8 mouse cellular contexts compared by ENCODE assay signal in the genomic region with DNA sequence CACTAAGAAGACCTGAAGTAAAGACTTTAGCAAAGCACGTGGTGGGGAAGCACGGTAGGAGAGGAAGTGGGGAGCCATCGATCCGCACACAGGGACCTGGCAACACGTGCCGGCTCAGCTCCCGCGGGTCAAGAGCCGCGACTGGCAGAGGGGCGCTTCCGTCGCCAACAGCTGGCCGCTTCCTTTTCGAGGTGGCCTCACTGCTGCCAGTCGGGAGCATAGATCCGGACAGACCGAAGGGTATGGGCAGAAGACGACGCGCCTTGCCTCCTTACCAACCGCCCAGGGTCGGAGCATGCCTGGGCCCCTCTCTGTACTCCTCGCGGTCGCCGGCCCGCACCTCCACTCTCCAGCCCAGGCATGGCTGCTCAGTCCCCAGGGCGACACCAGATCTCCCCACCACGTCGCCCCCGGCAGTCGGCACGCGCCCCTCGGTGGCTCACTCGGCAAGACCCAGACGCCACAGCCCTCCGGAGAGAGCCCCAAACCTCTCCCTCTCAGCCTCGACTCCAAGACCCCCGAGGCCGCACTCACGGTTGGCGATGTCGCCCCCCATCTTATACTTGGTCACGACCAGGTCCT. TPM values are rescaled to one million over a fixed set of nuclear protein-coding genes. Genes with fewer than 3 reads are reported as not detected.
DNase-seq lines count a peak whose midpoint lies in the region; ATAC-seq and TF ChIP-seq lines count a peak whose summit lies in the region.

No protein-coding gene starts in this region.

- no peak for ATAC-seq in G1E (ENCODE audit: extremely low read depth, insufficient number of reproducible peaks, low FRiP score, poor library complexity, severe bottlenecking)
- ATAC-seq in erythroid progenitor cell, adult 5-6 weeks (replicated peaks; ENCODE audit: low FRiP score, poor library complexity, severe bottlenecking), result peak; percentile 37
- ATAC-seq in hindbrain, postnatal 0 days, result peak; percentile 52; the same call in 1 of the 2 replicates
- peak; percentile 13 for ATAC-seq in lung, embryonic 16.5 days (ENCODE audit: low read depth)

- H3K4me1 ChIP-seq in G1E (ENCODE audit: insufficient read depth, low read depth, low read length), result peaks cover 28% of the 10 kb centered on the region
- H3K4me1 ChIP-seq in hindbrain, postnatal 0 days (ENCODE audit: insufficient read depth, low read length), result peaks cover 15% of the 10 kb centered on the region; the same call in 1 of the 2 replicates
- H3K4me1 ChIP-seq in lung, embryonic 16.5 days (replicated peaks; ENCODE audit: control insufficient read depth, insufficient read depth, low read length), result peaks cover 13% of the 10 kb centered on the region

- H3K9me3 ChIP-seq in G1E (replicated peaks), result no peaks in the 10 kb centered on the region
- no peaks in the 10 kb centered on the region for H3K9me3 ChIP-seq in hindbrain, postnatal 0 days (ENCODE audit: low read length)
- no peaks in the 10 kb centered on the region for H3K9me3 ChIP-seq in lung, embryonic 16.5 days (ENCODE audit: control insufficient read depth, low read length)

- peak overlapping the region; percentile 91 for H3K27ac ChIP-seq in hindbrain, postnatal 0 days
- H3K27ac ChIP-seq in lung, embryonic 16.5 days (ENCODE audit: low read length), result peak overlapping the region; percentile 88

- TF ChIP-seq CTCF in G1E (IDR thresholded peaks at IDR 0.05; ENCODE audit: low read depth, low read length), result no peak
- TF ChIP-seq CTCF in hindbrain, postnatal 0 days (IDR thresholded peaks at IDR 0.05; ENCODE audit: low read depth), result no peak

- peaks cover 44% of the 10 kb centered on the region for H3K36me3 ChIP-seq in G1E (replicated peaks)
- H3K36me3 ChIP-seq in hindbrain, postnatal 0 days (ENCODE audit: insufficient read depth, low read length), result peaks cover 16% of the 10 kb centered on the region
- H3K36me3 ChIP-seq in lung, embryonic 16.5 days (ENCODE audit: control insufficient read depth, insufficient read depth, low read length), result peaks cover 27% of the 10 kb centered on the region

- peaks cover 15% of the 10 kb centered on the region for H3K27me3 ChIP-seq in G1E (ENCODE audit: insufficient read depth, low read length)
- no peaks in the 10 kb centered on the region for H3K27me3 ChIP-seq in hindbrain, postnatal 0 days (ENCODE audit: insufficient read depth, low read length)
- H3K27me3 ChIP-seq in lung, embryonic 16.5 days (ENCODE audit: control insufficient read depth, insufficient read depth, low read depth, low read length), result no peaks in the 10 kb centered on the region

- H3K9ac ChIP-seq in hindbrain, postnatal 0 days (replicated peaks; ENCODE audit: low read length), result peak overlapping the region; percentile 84
- peak overlapping the region; percentile 85 for H3K9ac ChIP-seq in lung, embryonic 16.5 days (ENCODE audit: low read length)

- DNase-seq in gastrocnemius, postnatal 10 days, result peak; percentile 40
- no peak for DNase-seq in gastrocnemius, adult 18-20 months (ENCODE audit: low spot score)
- DNase-seq in G1E (ENCODE audit: low spot score), result peak; percentile 57
- peak; percentile 46 for DNase-seq in hindbrain, postnatal 0 days (ENCODE audit: low spot score)
- DNase-seq in retina, embryonic 14.5 days (ENCODE audit: low spot score), result peak; percentile 44
- DNase-seq in left cerebral cortex, adult 11 months (ENCODE audit: low spot score), result no peak

- WGBS in hindbrain, postnatal 0 days, result under 1% methylated on average over 45 of the region's 46 CpGs
- 0% methylated on average over 45 of the region's 46 CpGs for WGBS in lung, embryonic 16.5 days

- peak overlapping the region; percentile 98 for H3K4me3 ChIP-seq in G1E (ENCODE audit: low read depth, low read length)
- peak overlapping the region; percentile 87 for H3K4me3 ChIP-seq in hindbrain, postnatal 0 days (ENCODE audit: low read length)
- H3K4me3 ChIP-seq in lung, embryonic 16.5 days (ENCODE audit: low read length), result peak overlapping the region; percentile 90

- peak overlapping the region; percentile 65 for H3K4me2 ChIP-seq in hindbrain, postnatal 0 days (ENCODE audit: low read depth, low read length)
- H3K4me2 ChIP-seq in lung, embryonic 16.5 days (ENCODE audit: low read depth, low read length), result peak overlapping the region; percentile 95

RNA-seq across cellular contexts. Expression of gene Pa2g4, which starts 0.5 kb away (rescaled TPM):
- 10 to 100 TPM; 65.8 to 72.9 TPM for total RNA-seq in gastrocnemius, postnatal 10 days (2021)
- total RNA-seq in gastrocnemius, adult 18-20 months (2021), result 10 to 100 TPM; 35.4 to 37.6 TPM
- total RNA-seq in G1E (2014; fragmentation: Nextera tagmentation), result 692 and 813 TPM in 2 replicates
- total RNA-seq in G1E (2017), result 212 and 245 TPM in 2 replicates
- 659 and 767 TPM in 2 replicates for polyA plus RNA-seq in G1E (2012)
- 122 and 141 TPM in 2 replicates for total RNA-seq in erythroid progenitor cell, adult 5-6 weeks (2015; ENCODE audit: low replicate concordance)
- total RNA-seq in erythroid progenitor cell, adult 5-6 weeks (2017; ENCODE audit: low replicate concordance), result 87.7 and 97.9 TPM in 2 replicates
- 48.0 and 61.2 TPM in 2 replicates for total RNA-seq in hindbrain, postnatal 0 days (2014; rRNA removed)
- polyA plus RNA-seq in hindbrain, postnatal 0 days (2015; fragmentation: Nextera tagmentation; extraction: Ambion mirVana), result 114 and 117 TPM in 2 replicates
- 161 and 167 TPM in 2 replicates for polyA plus RNA-seq in lung, embryonic 16.5 days (2015; fragmentation: Nextera tagmentation; extraction: Ambion mirVana)

RNA-seq across cellular contexts. Expression of gene Rpl41, which starts 16.2 kb away (rescaled TPM):
- 1,000 to 10,000 TPM; 1,962 to 2,082 TPM for total RNA-seq in gastrocnemius, postnatal 10 days (2021)
- 1,000 to 10,000 TPM; 1,015 to 1,049 TPM for total RNA-seq in gastrocnemius, adult 18-20 months (2021)
- total RNA-seq in G1E (2014; fragmentation: Nextera tagmentation) (2,429 and 2,736 TPM in 2 replicates), G1E (2017) (5,596 and 6,924 TPM in 2 replicates)
- 10,155 and 11,415 TPM in 2 replicates for polyA plus RNA-seq in G1E (2012)
- total RNA-seq in erythroid progenitor cell, adult 5-6 weeks (2015; ENCODE audit: low replicate concordance), result 1,611 and 1,688 TPM in 2 replicates
- 704 and 1,169 TPM in 2 replicates for total RNA-seq in erythroid progenitor cell, adult 5-6 weeks (2017; ENCODE audit: low replicate concordance)
- 412 and 501 TPM in 2 replicates for total RNA-seq in hindbrain, postnatal 0 days (2014; rRNA removed)
- 2,609 and 2,618 TPM in 2 replicates for polyA plus RNA-seq in hindbrain, postnatal 0 days (2015; fragmentation: Nextera tagmentation; extraction: Ambion mirVana)
- 4,142 and 4,423 TPM in 2 replicates for polyA plus RNA-seq in lung, embryonic 16.5 days (2015; fragmentation: Nextera tagmentation; extraction: Ambion mirVana)

RNA-seq across cellular contexts. Expression of gene Zc3h10, which starts 17.7 kb away (rescaled TPM):
- total RNA-seq in gastrocnemius, postnatal 10 days (2021), result 1 to 10 TPM; 5.2 to 6.3 TPM
- total RNA-seq in gastrocnemius, adult 18-20 months (2021), result 1 to 10 TPM; 4.6 to 8.3 TPM
- total RNA-seq in G1E (2014; fragmentation: Nextera tagmentation) (7.2 and 9.2 TPM in 2 replicates), G1E (2017) (12.0 and 13.3 TPM in 2 replicates)
- 21.1 and 21.9 TPM in 2 replicates for polyA plus RNA-seq in G1E (2012)
- 0.72 and 2.9 TPM in 2 replicates for total RNA-seq in erythroid progenitor cell, adult 5-6 weeks (2015; ENCODE audit: low replicate concordance)
- 5.9 and 6.4 TPM in 2 replicates for total RNA-seq in erythroid progenitor cell, adult 5-6 weeks (2017; ENCODE audit: low replicate concordance)
- total RNA-seq in hindbrain, postnatal 0 days (2014; rRNA removed), result 19.3 and 19.4 TPM in 2 replicates
- polyA plus RNA-seq in hindbrain, postnatal 0 days (2015; fragmentation: Nextera tagmentation; extraction: Ambion mirVana), result 12.5 and 13.8 TPM in 2 replicates
- 10.9 and 11.9 TPM in 2 replicates for polyA plus RNA-seq in lung, embryonic 16.5 days (2015; fragmentation: Nextera tagmentation; extraction: Ambion mirVana)

RNA-seq across cellular contexts. Expression of gene Erbb3, which starts 24.2 kb away (rescaled TPM):
- total RNA-seq in gastrocnemius, postnatal 10 days (2021), result 1 to 10 TPM; 7.7 to 9.0 TPM
- total RNA-seq in gastrocnemius, adult 18-20 months (2021), result 1 to 10 TPM; 2.7 TPM
- 2.0 and 2.2 TPM in 2 replicates for total RNA-seq in G1E (2014; fragmentation: Nextera tagmentation)
- 0.35 and 0.49 TPM in 2 replicates for total RNA-seq in G1E (2017)
- polyA plus RNA-seq in G1E (2012), result 0.15 and 0.17 TPM in 2 replicates
- 0.84 and 1.1 TPM in 2 replicates for total RNA-seq in erythroid progenitor cell, adult 5-6 weeks (2015; ENCODE audit: low replicate concordance)
- total RNA-seq in erythroid progenitor cell, adult 5-6 weeks (2017; ENCODE audit: low replicate concordance), result 0.39 and 0.53 TPM in 2 replicates
- total RNA-seq in hindbrain, postnatal 0 days (2014; rRNA removed), result 1.3 and 1.7 TPM in 2 replicates
- 0.64 and 0.65 TPM in 2 replicates for polyA plus RNA-seq in hindbrain, postnatal 0 days (2015; fragmentation: Nextera tagmentation; extraction: Ambion mirVana)
- polyA plus RNA-seq in lung, embryonic 16.5 days (2015; fragmentation: Nextera tagmentation; extraction: Ambion mirVana), result 26.9 and 27.6 TPM in 2 replicates

RNA-seq across cellular contexts. Expression of gene Esyt1, which starts 39.6 kb away (rescaled TPM):
- total RNA-seq in gastrocnemius, postnatal 10 days (2021), result 10 to 100 TPM; 22.5 to 30.4 TPM
- total RNA-seq in gastrocnemius, adult 18-20 months (2021), result 10 to 100 TPM; 12.3 to 15.3 TPM
- total RNA-seq in G1E (2014; fragmentation: Nextera tagmentation) (31.8 and 36.0 TPM in 2 replicates), G1E (2017) (98.1 and 107 TPM in 2 replicates)
- 72.2 and 80.2 TPM in 2 replicates for polyA plus RNA-seq in G1E (2012)
- total RNA-seq in erythroid progenitor cell, adult 5-6 weeks (2015; ENCODE audit: low replicate concordance), result 23.4 and 27.2 TPM in 2 replicates
- 29.7 and 30.8 TPM in 2 replicates for total RNA-seq in erythroid progenitor cell, adult 5-6 weeks (2017; ENCODE audit: low replicate concordance)
- total RNA-seq in hindbrain, postnatal 0 days (2014; rRNA removed), result 22.9 and 29.0 TPM in 2 replicates
- polyA plus RNA-seq in hindbrain, postnatal 0 days (2015; fragmentation: Nextera tagmentation; extraction: Ambion mirVana), result 13.3 TPM in 2 replicates
- polyA plus RNA-seq in lung, embryonic 16.5 days (2015; fragmentation: Nextera tagmentation; extraction: Ambion mirVana), result 32.5 and 34.4 TPM in 2 replicates

Comparison
In these comparisons a context has a peak if more than half of its experiments do, and no peak if none do; other contexts are left out.
1. DNase-seq: peak in gastrocnemius, postnatal 10 days (single experiment), G1E (single experiment), hindbrain, postnatal 0 days (single experiment) and retina, embryonic 14.5 days (single experiment); none in gastrocnemius, adult 18-20 months (single experiment) and left cerebral cortex, adult 11 months (single experiment).
2. Peak in every context shown above with its lines, with median percentiles within 50 percentile points of each other: H3K4me3 ChIP-seq.